In the genomic region with DNA sequence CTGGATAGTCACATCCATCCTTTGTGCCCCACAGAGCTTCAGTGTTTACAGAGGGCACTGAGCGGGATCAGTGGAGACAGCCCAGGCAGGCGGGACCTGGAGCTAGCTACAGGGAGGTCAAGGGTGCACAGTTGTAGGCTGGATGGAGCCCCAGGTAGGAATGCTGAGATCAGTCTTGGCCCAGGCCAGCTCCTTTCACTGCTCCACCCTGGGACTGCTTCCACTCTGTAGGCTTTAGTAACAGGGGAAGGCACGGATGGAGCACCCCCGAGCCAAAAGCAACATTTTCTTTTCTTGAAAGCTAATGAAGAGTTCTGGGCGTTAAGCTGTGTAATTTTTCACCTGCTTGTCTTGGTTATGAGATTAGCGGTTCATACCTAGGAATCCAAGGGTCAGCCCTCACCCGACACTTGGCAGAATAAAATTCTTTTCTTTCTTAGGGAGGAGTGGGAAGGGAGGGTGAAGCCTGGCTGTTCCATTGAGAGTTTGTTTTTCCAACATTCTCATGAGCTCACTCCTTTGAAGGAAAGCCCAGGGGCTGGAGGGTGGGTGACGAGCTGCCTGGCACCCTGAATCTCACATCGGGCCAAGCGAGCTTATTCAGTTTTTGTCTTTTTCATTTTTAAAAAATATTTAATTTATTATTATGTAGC, we compare ENCODE assay signal across 13 mouse cellular contexts. TPM values are rescaled to one million over a fixed set of nuclear protein-coding genes. Genes with fewer than 3 reads are reported as not detected.
A peak's percentile ranks its signal among the peaks of the same experiment; 100 is the strongest.
DNase-seq lines count a peak whose midpoint lies in the region; ATAC-seq and TF ChIP-seq lines count a peak whose summit lies in the region.
"Had no signal": no experiment of that assay in that cellular context is flagged by ENCODE, and none has a peak within 500 bp of the region (broad histone marks: within the 10 kb centered on the region; RNA-seq: fewer than 3 reads in every experiment).

No protein-coding gene starts in this region.

- TF ChIP-seq POLR2A in lung, adult 2 months (IDR thresholded peaks at IDR 0.05; ENCODE audit: borderline replicate concordance, extremely low read depth, low read depth, low read length) = no peak

- H3K36me3 ChIP-seq in lung, embryonic 15.5 days = no peaks in the 10 kb centered on the region
- H3K36me3 ChIP-seq in limb, embryonic 10.5 days = peaks cover 5% of the 10 kb centered on the region; the same call in 1 of the 2 replicates
- no peaks in the 10 kb centered on the region for H3K36me3 ChIP-seq in liver, embryonic 11.5 days (ENCODE audit: control insufficient read depth, insufficient read depth, low read length)
- H3K36me3 ChIP-seq: hindbrain, embryonic 15.5 days had no signal

- no peak overlapping the region for H3K27ac ChIP-seq in lung, embryonic 15.5 days
- 0 out of 2 replicates have a peak overlapping the region, but pooled peaks have one; percentile 19 for H3K27ac ChIP-seq in limb, embryonic 10.5 days
- H3K27ac ChIP-seq in liver, embryonic 11.5 days (ENCODE audit: low read depth, low read length) = no peak overlapping the region
- H3K27ac ChIP-seq: hindbrain, embryonic 15.5 days had no signal

- 48% methylated on average over 10 of the region's 10 CpGs for WGBS in lung, embryonic 15.5 days
- WGBS in lung, adult 2 months = 58% methylated on average over 10 of the region's 10 CpGs
- WGBS in limb, embryonic 10.5 days = 81% methylated on average over 10 of the region's 10 CpGs
- WGBS in liver, embryonic 11.5 days = 66% methylated on average over 10 of the region's 10 CpGs

- peak; percentile 68 for DNase-seq in heart, adult 8-10 months (ENCODE audit: low spot score)
- no peak for DNase-seq in heart, postnatal 4 days
- DNase-seq in lung, adult 2 months = no peak
- no peak for DNase-seq in limb, embryonic 10.5 days (ENCODE audit: low spot score)
- no peak for DNase-seq in liver, embryonic 11.5 days (ENCODE audit: low spot score)
- DNase-seq in spleen, adult 18-20 months = no peak
- DNase-seq: adrenal gland, adult 2 months; cerebellum, adult 11 months; kidney, adult 18-20 months; liver; midbrain, embryonic 14.5 days had no signal

- no peaks in the 10 kb centered on the region for H3K9me3 ChIP-seq in lung, embryonic 15.5 days
- no peaks in the 10 kb centered on the region for H3K9me3 ChIP-seq in limb, embryonic 10.5 days (replicated peaks)
- H3K9me3 ChIP-seq in liver, embryonic 11.5 days (ENCODE audit: control insufficient read depth, low read length) = no peaks in the 10 kb centered on the region
- H3K9me3 ChIP-seq: hindbrain, embryonic 15.5 days had no signal

- no peak overlapping the region for H3K4me3 ChIP-seq in lung, embryonic 15.5 days
- no peak overlapping the region for H3K4me3 ChIP-seq in lung, adult 2 months (replicated peaks; ENCODE audit: extremely low read depth, low read depth, low read length)
- no peak overlapping the region for H3K4me3 ChIP-seq in limb, embryonic 10.5 days
- no peak overlapping the region for H3K4me3 ChIP-seq in liver, embryonic 11.5 days (ENCODE audit: low read depth, low read length)
- H3K4me3 ChIP-seq: hindbrain, embryonic 15.5 days had no signal

- H3K4me2 ChIP-seq in lung, embryonic 15.5 days = no peak overlapping the region
- H3K4me2 ChIP-seq in liver, embryonic 11.5 days = no peak overlapping the region
- H3K4me2 ChIP-seq: hindbrain, embryonic 15.5 days had no signal

- no peaks in the 10 kb centered on the region for H3K4me1 ChIP-seq in lung, embryonic 15.5 days
- H3K4me1 ChIP-seq in lung, adult 2 months (ENCODE audit: control insufficient read depth, insufficient read depth, low read length) = no peaks in the 10 kb centered on the region
- peaks cover 32% of the 10 kb centered on the region for H3K4me1 ChIP-seq in limb, embryonic 10.5 days
- H3K4me1 ChIP-seq in liver, embryonic 11.5 days (replicated peaks; ENCODE audit: control insufficient read depth, insufficient read depth, low read length) = no peaks in the 10 kb centered on the region

- H3K9ac ChIP-seq in lung, embryonic 15.5 days = no peak overlapping the region
- no peak overlapping the region for H3K9ac ChIP-seq in liver, embryonic 11.5 days (ENCODE audit: low read depth, low read length)
- H3K9ac ChIP-seq: hindbrain, embryonic 15.5 days had no signal

- H3K27me3 ChIP-seq in lung, embryonic 15.5 days = no peaks in the 10 kb centered on the region
- no peaks in the 10 kb centered on the region for H3K27me3 ChIP-seq in limb, embryonic 10.5 days (ENCODE audit: low read depth, poor library complexity, severe bottlenecking)
- 0 out of 2 replicates have a peak, but pooled peaks cover 2% of the 10 kb centered on the region for H3K27me3 ChIP-seq in liver, embryonic 11.5 days (replicated peaks; ENCODE audit: control insufficient read depth, insufficient read depth, low read length)
- H3K27me3 ChIP-seq: hindbrain, embryonic 15.5 days had no signal

- TF ChIP-seq CTCF in lung, adult 2 months (IDR thresholded peaks at IDR 0.05; ENCODE audit: insufficient read depth, low read length) = no peak

- ATAC-seq in lung, embryonic 15.5 days (ENCODE audit: borderline replicate concordance, extremely low read depth, low FRiP score, low TSS enrichment) = peak; percentile 60
- ATAC-seq in liver, embryonic 11.5 days (replicated peaks; ENCODE audit: low FRiP score) = no peak

RNA-seq across cellular contexts. Expression of a gene that starts 10.6 kb away (rescaled TPM):
- total RNA-seq in heart, adult 8-10 months (2022) = 10 to 100 TPM; 42.1 to 59.3 (median 49.9) TPM
- 100 to 1,000 TPM; 172 to 182 TPM for total RNA-seq in heart, postnatal 4 days (2021)
- 53.0 and 65.0 TPM in 2 replicates for polyA plus RNA-seq in lung, embryonic 15.5 days (2015; fragmentation: Nextera tagmentation; extraction: Ambion mirVana)
- polyA plus RNA-seq in lung, adult 2 months (2012; rRNA removed) = 63.0 and 88.3 TPM in 2 replicates
- 61.9 and 101 TPM in 2 replicates for polyA plus RNA-seq in limb, embryonic 10.5 days (2016; fragmentation: Nextera tagmentation; extraction: Ambion mirVana)
- 33.3 and 36.3 TPM in 2 replicates for polyA plus RNA-seq in liver, embryonic 11.5 days (2014; fragmentation: Nextera tagmentation; extraction: Ambion mirVana)
